Mouse (Mus musculus): Measurements from ENCODE around the gene Nodal.

DNA sequence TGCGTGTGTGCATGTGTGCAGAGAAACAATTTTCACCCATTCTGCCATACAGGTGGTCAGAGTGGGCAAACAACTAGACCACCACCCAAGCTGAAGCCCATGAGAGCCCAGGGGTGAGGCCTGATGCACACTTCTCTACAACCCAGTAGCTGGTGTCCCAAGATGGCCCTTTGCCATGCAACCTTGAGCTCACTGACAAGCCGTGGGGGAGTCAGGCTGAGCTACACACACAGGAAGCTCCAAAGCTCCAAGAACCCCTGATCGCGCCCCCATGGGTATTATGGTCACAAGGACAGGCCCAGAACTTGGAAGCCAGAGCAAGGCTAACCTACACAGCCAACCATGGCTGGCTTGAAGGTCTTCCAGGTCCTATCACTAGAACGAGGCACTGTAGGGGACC is 39.7 kb upstream of the Nodal start:
- TF ChIP-seq CTCF (IDR thresholded peaks at IDR 0.05; ENCODE audit: borderline replicate concordance, insufficient read depth, low read length) (no peak), POLR2A (IDR thresholded peaks at IDR 0.05; ENCODE audit: low read depth, low read length) (no peak)

All from embryonic fibroblast, embryonic 13.5 days (primary cell).